Mouse (Mus musculus): ENCODE measurements at regions not wholly inside any gene's neighbourhood (a gene's known extent, or its start where the extent isn't known, plus 50 kb on each side); places are given as distances from the start of the nearest gene placed in this dataset.

DNA sequence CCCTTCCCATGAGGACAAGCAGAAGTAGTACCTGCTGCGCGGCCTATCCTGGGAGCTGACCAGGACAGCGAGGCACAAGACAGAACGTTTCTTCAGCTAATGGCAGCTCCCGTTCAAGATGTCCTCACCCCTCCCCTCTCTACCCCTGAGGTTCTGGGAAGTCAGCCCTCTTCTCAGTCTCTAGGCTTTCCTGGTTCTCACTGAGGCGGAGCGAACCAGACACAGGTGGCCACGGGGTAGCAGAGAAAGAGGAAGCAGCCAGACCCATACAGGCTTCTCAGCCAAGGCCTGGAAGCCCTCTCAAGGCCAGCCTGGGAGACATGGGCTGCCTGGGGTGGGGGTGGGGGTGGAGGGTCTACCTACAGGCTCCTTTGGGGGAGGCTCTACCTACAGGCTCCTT, 78.5 kb upstream of the Sertad2 start:
- no peaks in the 10 kb centered on the region for H3K36me3 ChIP-seq
- H3K4me1 ChIP-seq = peaks cover 29% of the 10 kb centered on the region
- no peak overlapping the region for H3K9ac ChIP-seq
- H3K27ac ChIP-seq = no peak overlapping the region
- H3K4me2 ChIP-seq = no peak overlapping the region
- 43% methylated on average over 8 of the region's 8 CpGs for WGBS (ENCODE audit: insufficient replicate concordance)
- H3K27me3 ChIP-seq (replicated peaks) = no peaks in the 10 kb centered on the region
- peak; percentile 14; the same call in 1 of the 2 replicates for ATAC-seq
- no peak overlapping the region for H3K4me3 ChIP-seq
- H3K9me3 ChIP-seq (replicated peaks) = no peaks in the 10 kb centered on the region

DNA sequence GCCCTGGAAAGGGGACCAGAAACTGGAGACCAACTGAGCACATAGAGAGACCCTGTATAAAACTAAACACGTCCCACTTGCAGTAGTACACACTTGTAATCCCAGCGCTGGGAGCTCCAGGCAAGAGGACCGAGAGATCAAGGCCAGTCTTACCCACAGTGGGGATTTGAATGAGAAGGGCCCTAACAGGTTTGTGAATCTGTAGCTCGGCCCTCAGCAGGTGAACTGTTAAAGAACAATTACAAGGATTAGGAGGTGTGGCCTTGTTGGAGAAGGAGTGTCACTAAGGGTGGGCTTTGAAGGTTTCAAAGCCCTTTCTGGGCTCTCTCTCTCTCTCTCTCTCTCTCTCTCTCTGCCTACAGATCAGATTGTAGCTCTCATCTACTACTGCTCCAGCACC, 76.5 kb upstream of the Sertad2 start:
- Histone ChIP-seq H3K4me2 (no peak overlapping the region), H3K27me3 (replicated peaks) (no peaks in the 10 kb centered on the region), H3K9ac (no peak overlapping the region), H3K4me1 (peaks cover 33% of the 10 kb centered on the region), H3K27ac (no peak overlapping the region), H3K9me3 (replicated peaks) (no peaks in the 10 kb centered on the region), H3K4me3 (no peak overlapping the region), H3K36me3 (no peaks in the 10 kb centered on the region)
- ATAC-seq = no peak
- WGBS (ENCODE audit: insufficient replicate concordance) = 56% methylated on average over 4 of the region's 4 CpGs

DNA sequence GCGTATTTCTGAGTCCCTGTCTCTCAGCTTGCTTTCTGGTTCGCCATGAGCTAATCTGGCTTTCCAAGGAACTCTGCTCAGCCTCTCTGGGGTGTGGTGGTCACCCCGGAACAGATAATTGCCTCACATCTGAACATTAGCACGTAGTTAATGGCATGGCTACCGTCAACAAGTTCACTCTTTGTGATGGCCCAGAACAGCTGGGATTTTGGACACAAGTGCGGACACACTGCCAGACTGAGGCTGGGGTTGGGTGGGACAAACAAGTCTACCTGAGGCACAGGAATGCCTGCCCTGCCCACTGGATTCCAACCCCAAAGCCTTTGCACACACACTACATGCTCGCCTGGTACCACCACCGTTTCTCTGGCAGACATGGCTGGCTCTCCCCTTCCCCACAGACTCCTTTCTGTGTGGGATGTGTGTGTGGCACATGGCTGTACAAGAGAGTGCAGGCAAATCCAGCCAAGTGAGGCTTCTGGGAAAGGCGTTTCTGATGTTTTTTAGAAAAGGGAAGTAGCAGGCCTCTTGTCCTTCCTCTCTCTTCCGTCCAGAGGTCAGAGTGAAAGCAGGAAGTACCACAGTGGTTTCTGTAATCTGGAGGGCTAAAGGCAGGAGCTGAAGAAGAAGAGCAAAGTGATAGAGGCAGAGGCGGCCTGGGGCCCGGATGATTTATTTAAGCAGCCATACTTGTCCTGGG, 74.6 kb upstream of the Sertad2 start:
- Histone ChIP-seq H3K9ac (no peak overlapping the region), H3K4me2 (no peak overlapping the region), H3K27ac (peak overlapping the region; percentile 28; the same call in 1 of the 2 replicates), H3K4me3 (no peak overlapping the region), H3K9me3 (replicated peaks) (no peaks in the 10 kb centered on the region), H3K27me3 (replicated peaks) (no peaks in the 10 kb centered on the region), H3K4me1 (peaks cover 20% of the 10 kb centered on the region), H3K36me3 (no peaks in the 10 kb centered on the region)
- 50% methylated on average over 12 of the region's 12 CpGs for WGBS (ENCODE audit: insufficient replicate concordance)
- ATAC-seq = no peak

DNA sequence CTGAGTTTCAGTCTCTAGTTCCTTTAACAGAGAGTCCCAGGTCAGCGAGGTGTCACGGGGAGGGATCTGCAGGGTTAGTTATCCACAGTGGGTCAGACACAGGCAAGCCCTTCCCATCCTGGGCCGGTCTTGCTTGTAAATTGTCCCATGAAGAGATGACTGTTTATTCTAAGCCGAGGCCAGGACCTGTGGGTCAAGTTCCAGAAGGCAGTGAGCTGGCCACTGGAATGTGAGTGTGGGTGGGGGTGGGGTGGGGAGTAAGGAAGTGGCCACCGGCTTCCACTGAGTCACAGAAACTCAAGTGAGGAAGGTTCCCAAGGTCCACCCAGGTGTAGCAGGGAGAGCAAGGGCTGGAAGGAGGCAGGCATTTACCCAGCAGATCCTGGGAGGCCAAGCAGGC, 73.7 kb upstream of the Sertad2 start:
- peaks cover 18% of the 10 kb centered on the region for H3K4me1 ChIP-seq
- H3K27me3 ChIP-seq (replicated peaks) = no peaks in the 10 kb centered on the region
- no peak overlapping the region for H3K4me3 ChIP-seq
- no peaks in the 10 kb centered on the region for H3K9me3 ChIP-seq (replicated peaks)
- peak; percentile 54; the same call in 1 of the 2 replicates for ATAC-seq
- WGBS (ENCODE audit: insufficient replicate concordance) = 43% methylated on average over 5 of the region's 5 CpGs
- H3K4me2 ChIP-seq = peak overlapping the region; percentile 21; the same call in 1 of the 2 replicates
- H3K27ac ChIP-seq = peak overlapping the region; percentile 25; the same call in 1 of the 2 replicates
- no peaks in the 10 kb centered on the region for H3K36me3 ChIP-seq
- no peak overlapping the region for H3K9ac ChIP-seq

DNA sequence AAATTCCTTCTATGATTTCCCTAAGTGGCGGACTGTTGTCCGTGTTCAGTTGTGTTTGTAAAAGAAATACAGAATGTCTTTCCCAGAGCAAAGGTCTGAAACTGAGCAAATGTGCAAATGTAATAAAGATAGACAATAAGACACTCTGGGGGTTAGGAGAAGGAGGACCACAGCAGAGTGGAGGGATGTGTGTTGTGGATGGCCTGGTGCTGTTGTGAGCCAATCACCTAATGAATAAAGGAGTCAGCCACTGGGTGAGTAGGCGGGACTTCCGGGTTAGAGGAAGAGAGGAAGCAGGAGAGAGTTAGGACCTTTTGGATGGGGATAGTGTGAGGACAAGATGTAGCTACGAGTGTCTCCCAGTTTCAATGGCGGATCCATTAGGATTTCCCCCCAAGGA, 72.7 kb upstream of the Sertad2 start:
- H3K9me3 ChIP-seq (replicated peaks) = no peaks in the 10 kb centered on the region
- H3K9ac ChIP-seq = no peak overlapping the region
- 75% methylated on average over 6 of the region's 6 CpGs for WGBS (ENCODE audit: insufficient replicate concordance)
- no peaks in the 10 kb centered on the region for H3K27me3 ChIP-seq (replicated peaks)
- H3K4me2 ChIP-seq = no peak overlapping the region
- H3K36me3 ChIP-seq = no peaks in the 10 kb centered on the region
- no peak for ATAC-seq
- H3K27ac ChIP-seq = no peak overlapping the region
- H3K4me1 ChIP-seq = peaks cover 18% of the 10 kb centered on the region
- H3K4me3 ChIP-seq = no peak overlapping the region

DNA sequence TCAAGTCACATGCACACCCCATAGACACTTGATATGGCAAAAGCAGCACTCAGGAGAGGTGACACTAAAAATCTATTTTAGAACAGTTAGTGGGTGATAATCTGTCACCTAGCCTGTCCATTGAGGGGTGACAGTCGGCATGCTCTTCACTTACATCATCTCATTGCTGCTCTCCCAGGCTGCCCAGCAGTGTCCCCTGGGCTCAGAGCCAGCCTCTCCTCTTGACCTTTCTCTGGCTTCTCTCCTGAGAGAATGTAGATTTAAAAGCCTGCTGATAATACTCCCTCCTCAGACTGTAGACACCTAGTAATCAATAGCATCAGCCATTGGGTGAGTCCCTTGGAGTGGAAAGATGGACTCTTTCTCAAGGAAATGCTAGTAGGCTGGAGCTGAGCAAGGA, 70.7 kb upstream of the Sertad2 start:
- Histone ChIP-seq H3K4me1 (peaks cover 21% of the 10 kb centered on the region), H3K9ac (no peak overlapping the region), H3K4me3 (no peak overlapping the region), H3K9me3 (replicated peaks) (no peaks in the 10 kb centered on the region), H3K27ac (no peak overlapping the region), H3K27me3 (replicated peaks) (no peaks in the 10 kb centered on the region), H3K36me3 (no peaks in the 10 kb centered on the region), H3K4me2 (no peak overlapping the region)
- 69% methylated on average over 1 of the region's 1 CpGs for WGBS (ENCODE audit: insufficient replicate concordance)
- no peak for ATAC-seq

DNA sequence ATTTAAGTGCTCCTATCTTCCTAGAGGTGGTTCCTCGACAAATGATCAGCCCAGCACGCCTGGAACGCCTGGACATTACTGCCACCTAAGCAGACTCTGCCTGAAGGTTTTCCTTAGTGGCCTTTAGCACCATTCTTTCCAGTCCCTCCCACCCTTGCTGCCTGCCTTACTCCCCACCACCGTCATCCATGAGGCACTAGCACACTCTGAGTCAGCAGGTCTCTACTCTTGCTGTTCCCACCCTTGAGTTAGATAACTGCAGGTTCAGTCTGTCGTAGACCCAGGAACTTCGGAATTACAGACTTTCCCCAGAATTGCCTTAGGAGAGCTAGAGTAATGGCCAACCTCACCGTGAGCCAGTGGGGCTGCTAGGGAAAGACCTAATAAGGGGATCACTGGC, 67.4 kb upstream of the Sertad2 start:
- WGBS (ENCODE audit: insufficient replicate concordance) = 63% methylated on average over 7 of the region's 7 CpGs
- Histone ChIP-seq H3K9me3 (replicated peaks) (no peaks in the 10 kb centered on the region), H3K27ac (no peak overlapping the region), H3K9ac (no peak overlapping the region), H3K27me3 (replicated peaks) (no peaks in the 10 kb centered on the region), H3K36me3 (no peaks in the 10 kb centered on the region), H3K4me1 (peaks cover 8% of the 10 kb centered on the region), H3K4me2 (no peak overlapping the region), H3K4me3 (no peak overlapping the region)
- ATAC-seq = no peak

DNA sequence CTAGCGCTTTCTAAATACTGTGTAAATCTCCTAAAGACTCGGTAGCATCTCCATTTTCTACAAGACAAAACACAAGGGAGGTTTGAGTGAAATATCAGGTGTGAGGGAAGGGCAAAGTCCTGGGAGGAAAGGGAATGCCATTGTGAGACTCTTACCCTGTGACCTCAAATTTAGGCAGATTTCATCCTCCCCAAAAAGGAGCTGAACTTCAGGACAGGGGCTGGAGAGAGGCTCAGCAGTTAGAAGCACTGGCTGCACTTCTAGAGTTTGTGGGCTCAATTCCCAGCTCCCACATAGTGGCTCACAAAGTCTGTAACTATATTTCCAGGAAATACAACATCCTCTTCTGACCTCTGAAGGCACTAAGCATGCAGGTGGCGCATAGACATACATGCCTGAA, 66.6 kb upstream of the Sertad2 start:
- no peaks in the 10 kb centered on the region for H3K36me3 ChIP-seq
- H3K4me1 ChIP-seq = peaks cover 8% of the 10 kb centered on the region
- H3K9ac ChIP-seq = no peak overlapping the region
- no peaks in the 10 kb centered on the region for H3K27me3 ChIP-seq (replicated peaks)
- H3K4me3 ChIP-seq = no peak overlapping the region
- H3K27ac ChIP-seq = no peak overlapping the region
- no peak overlapping the region for H3K4me2 ChIP-seq
- ATAC-seq = no peak
- no peaks in the 10 kb centered on the region for H3K9me3 ChIP-seq (replicated peaks)
- WGBS (ENCODE audit: insufficient replicate concordance) = 83% methylated on average over 3 of the region's 3 CpGs

DNA sequence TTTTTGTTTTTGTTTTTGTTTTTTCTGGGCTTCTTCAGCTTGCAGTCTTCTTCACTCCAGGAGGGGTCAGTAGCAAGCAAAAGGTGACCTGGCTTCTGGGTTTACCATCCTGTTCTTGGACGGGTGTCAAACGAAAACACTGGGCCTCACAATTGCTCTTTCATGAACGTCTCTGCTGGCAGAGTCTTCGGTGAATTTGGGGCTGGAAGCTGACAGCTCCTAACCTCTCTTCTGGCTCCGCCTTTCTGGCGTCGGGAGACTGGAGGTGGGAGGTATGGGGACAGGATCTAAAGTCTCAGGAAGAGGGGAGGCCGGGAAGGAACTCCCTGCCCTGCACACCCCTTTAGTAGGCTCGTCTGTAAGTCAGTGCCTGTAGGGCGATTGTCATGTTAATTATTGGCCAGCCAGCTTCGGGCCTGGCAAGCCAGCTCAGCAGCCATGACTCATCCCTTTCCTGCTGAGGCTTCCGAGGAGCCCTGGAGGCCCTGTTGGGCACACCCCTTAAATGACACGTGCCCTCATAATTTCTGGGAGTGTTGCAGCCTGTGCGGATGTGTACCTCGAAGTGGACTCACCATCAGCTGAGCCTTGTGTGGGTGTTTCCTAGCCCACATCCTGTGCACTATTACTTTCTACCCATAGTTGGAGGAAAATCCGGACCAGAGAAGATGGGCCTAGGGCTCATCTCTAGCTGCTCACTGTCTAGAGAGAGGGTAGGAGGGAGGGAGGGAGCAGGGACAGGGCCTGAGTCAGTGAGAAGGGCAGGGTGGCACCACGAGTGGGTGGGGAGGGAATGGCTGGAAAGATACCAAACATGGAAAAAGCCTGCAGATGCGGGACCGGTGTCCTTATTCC, 65.6 kb upstream of the Sertad2 start:
- peaks cover 8% of the 10 kb centered on the region for H3K4me1 ChIP-seq
- no peaks in the 10 kb centered on the region for H3K36me3 ChIP-seq
- 0 out of 2 replicates have a peak overlapping the region, but pooled peaks have one; percentile 23 for H3K9ac ChIP-seq
- H3K9me3 ChIP-seq (replicated peaks) = no peaks in the 10 kb centered on the region
- no peaks in the 10 kb centered on the region for H3K27me3 ChIP-seq (replicated peaks)
- no peak overlapping the region for H3K4me3 ChIP-seq
- peak overlapping the region; percentile 51 for H3K4me2 ChIP-seq
- peak; percentile 88 for ATAC-seq
- WGBS (ENCODE audit: insufficient replicate concordance) = 31% methylated on average over 19 of the region's 19 CpGs
- peak overlapping the region; percentile 66 for H3K27ac ChIP-seq

DNA sequence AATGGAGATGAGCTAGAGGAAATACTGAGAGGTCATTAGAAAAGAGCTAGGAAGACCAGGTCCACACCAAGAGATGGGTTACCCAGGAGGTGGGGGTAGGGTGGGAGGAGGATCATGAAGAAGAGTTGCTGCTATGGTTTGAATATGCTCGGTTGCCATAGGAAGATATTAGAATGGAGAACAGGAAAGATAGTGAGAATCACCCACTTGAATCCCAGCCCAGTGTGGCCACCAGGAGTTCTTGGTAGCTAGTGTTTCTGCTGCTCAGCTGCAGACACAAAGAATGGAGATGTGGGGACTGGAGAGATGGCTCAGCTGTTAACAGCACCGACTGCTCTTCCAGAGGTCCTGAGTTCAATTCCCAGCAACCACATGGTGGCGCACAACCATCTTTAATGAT, 62.4 kb upstream of the Sertad2 start:
- Histone ChIP-seq H3K4me2 (no peak overlapping the region), H3K27ac (no peak overlapping the region), H3K36me3 (no peaks in the 10 kb centered on the region), H3K27me3 (replicated peaks) (no peaks in the 10 kb centered on the region), H3K9ac (no peak overlapping the region), H3K4me3 (no peak overlapping the region), H3K4me1 (peaks cover 8% of the 10 kb centered on the region), H3K9me3 (replicated peaks) (no peaks in the 10 kb centered on the region)
- 69% methylated on average over 3 of the region's 3 CpGs for WGBS (ENCODE audit: insufficient replicate concordance)
- ATAC-seq = no peak

DNA sequence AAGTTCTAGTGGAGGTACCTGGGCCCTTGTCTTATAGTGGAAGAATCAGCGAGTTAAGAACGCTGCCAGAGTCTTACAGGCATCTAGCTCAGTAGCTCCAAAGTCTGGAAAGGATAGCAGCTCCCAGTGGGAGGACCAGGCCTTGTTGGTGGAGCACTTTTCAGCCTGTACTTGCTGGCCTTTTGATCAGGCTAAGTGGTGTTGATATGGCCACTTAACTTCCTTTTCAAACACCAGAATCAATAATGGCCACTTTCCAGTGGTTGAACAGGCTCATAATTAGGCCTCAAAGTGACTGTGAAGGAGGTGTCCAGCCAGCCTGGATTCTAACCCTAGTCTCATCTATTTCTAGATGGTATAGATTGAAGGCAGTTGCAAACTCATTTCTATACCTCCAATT, 57.7 kb upstream of the Sertad2 start:
- no peaks in the 10 kb centered on the region for H3K27me3 ChIP-seq (replicated peaks)
- H3K9me3 ChIP-seq (replicated peaks) = no peaks in the 10 kb centered on the region
- no peaks in the 10 kb centered on the region for H3K36me3 ChIP-seq
- no peak overlapping the region for H3K4me2 ChIP-seq
- WGBS (ENCODE audit: insufficient replicate concordance) = 79% methylated on average over 2 of the region's 2 CpGs
- H3K4me3 ChIP-seq = no peak overlapping the region
- H3K9ac ChIP-seq = no peak overlapping the region
- no peak for ATAC-seq
- no peak overlapping the region for H3K27ac ChIP-seq
- H3K4me1 ChIP-seq = no peaks in the 10 kb centered on the region

Measured in liver, embryonic 12.5 days (tissue).